Mouse (Mus musculus): ENCODE measurements around the gene Ddx19b. TPM values are rescaled to one million over a fixed set of nuclear protein-coding genes. Genes with fewer than 3 reads are reported as not detected.

Ddx19b gene
- polyA plus RNA-seq, 1 experiment: not detected

- under 1% methylated on average over 14 of the region's 14 CpGs for WGBS
- Histone ChIP-seq H3K4me3 (ENCODE audit: insufficient read depth, low read depth, low read length) (peak overlapping the region; percentile 79), H3K4me1 (ENCODE audit: control insufficient read depth, insufficient read depth, low read length) (peaks cover 12% of the 10 kb centered on the region), H3K27ac (ENCODE audit: insufficient read depth, low read depth, low read length) (no peak overlapping the region)
- no peak for TF ChIP-seq POLR2A (IDR thresholded peaks at IDR 0.05; ENCODE audit: insufficient read depth, low read depth, low read length)
- TF ChIP-seq CTCF (IDR thresholded peaks at IDR 0.05; ENCODE audit: insufficient read depth, low read depth, low read length): no peak
Observed at GRCm38 (mm10) chr8:111061688-111062071, 30.1 kb upstream of the Ddx19b start.

- Histone ChIP-seq H3K4me3 (ENCODE audit: insufficient read depth, low read depth, low read length) (no peak overlapping the region), H3K4me1 (ENCODE audit: control insufficient read depth, insufficient read depth, low read length) (peaks cover 12% of the 10 kb centered on the region), H3K27ac (ENCODE audit: insufficient read depth, low read depth, low read length) (no peak overlapping the region)
- 78% methylated on average over 2 of the region's 2 CpGs for WGBS
- TF ChIP-seq CTCF (IDR thresholded peaks at IDR 0.05; ENCODE audit: insufficient read depth, low read depth, low read length) (no peak), POLR2A (IDR thresholded peaks at IDR 0.05; ENCODE audit: insufficient read depth, low read depth, low read length) (no peak)
Observed at GRCm38 (mm10) chr8:111058946-111059572, 27.5 kb upstream of the Ddx19b start.

GRCm38 (mm10) chr8:111056691-111057293 is 25.2 kb upstream of the Ddx19b start:
- under 1% methylated on average over 63 of the region's 63 CpGs for WGBS
- Histone ChIP-seq H3K4me3 (ENCODE audit: insufficient read depth, low read depth, low read length) (peak overlapping the region; percentile 76), H3K27ac (ENCODE audit: insufficient read depth, low read depth, low read length) (no peak overlapping the region), H3K4me1 (ENCODE audit: control insufficient read depth, insufficient read depth, low read length) (peaks cover 11% of the 10 kb centered on the region)
- TF ChIP-seq CTCF (IDR thresholded peaks at IDR 0.05; ENCODE audit: insufficient read depth, low read depth, low read length) (no peak), POLR2A (IDR thresholded peaks at IDR 0.05; ENCODE audit: insufficient read depth, low read depth, low read length) (no peak; the same call in 1 of the 2 replicates)

GRCm38 (mm10) chr8:111056158-111056663 is 24.7 kb upstream of the Ddx19b start, which contains the start of gene Exosc6:
Gene Exosc6, plus strand, starts transcription at chr8:111056339.
- TF ChIP-seq CTCF (IDR thresholded peaks at IDR 0.05; ENCODE audit: insufficient read depth, low read depth, low read length): peak; percentile 82
- TF ChIP-seq POLR2A (IDR thresholded peaks at IDR 0.05; ENCODE audit: insufficient read depth, low read depth, low read length): peak; percentile 44; the same call in 1 of the 2 replicates
- under 1% methylated on average over 67 of the region's 68 CpGs for WGBS
- H3K4me1 ChIP-seq (ENCODE audit: control insufficient read depth, insufficient read depth, low read length): peaks cover 9% of the 10 kb centered on the region
- no peak within 1 kb of the TSS for H3K27ac ChIP-seq (ENCODE audit: insufficient read depth, low read depth, low read length)
- H3K4me3 ChIP-seq (ENCODE audit: insufficient read depth, low read depth, low read length): peak within 1 kb of the TSS; percentile 76

- 66% methylated on average over 2 of the region's 2 CpGs for WGBS
- no peak for TF ChIP-seq POLR2A (IDR thresholded peaks at IDR 0.05; ENCODE audit: insufficient read depth, low read depth, low read length)
- no peak for TF ChIP-seq CTCF (IDR thresholded peaks at IDR 0.05; ENCODE audit: insufficient read depth, low read depth, low read length)
- H3K4me3 ChIP-seq (ENCODE audit: insufficient read depth, low read depth, low read length): no peak overlapping the region
- no peak overlapping the region for H3K27ac ChIP-seq (ENCODE audit: insufficient read depth, low read depth, low read length)
- H3K4me1 ChIP-seq (ENCODE audit: control insufficient read depth, insufficient read depth, low read length): peaks cover 5% of the 10 kb centered on the region
Observed at GRCm38 (mm10) chr8:111055661-111056060, 24.1 kb upstream of the Ddx19b start.

- 84% methylated on average over 17 of the region's 17 CpGs for WGBS
- no peak for TF ChIP-seq POLR2A (IDR thresholded peaks at IDR 0.05; ENCODE audit: insufficient read depth, low read depth, low read length)
- no peak for TF ChIP-seq CTCF (IDR thresholded peaks at IDR 0.05; ENCODE audit: insufficient read depth, low read depth, low read length)
- no peak overlapping the region for H3K4me3 ChIP-seq (ENCODE audit: insufficient read depth, low read depth, low read length)
Observed at GRCm38 (mm10) chr8:111055031-111055634, 23.6 kb upstream of the Ddx19b start.

GRCm38 (mm10) chr8:111053827-111054518 is 22.4 kb upstream of the Ddx19b start:
- Histone ChIP-seq H3K4me3 (ENCODE audit: insufficient read depth, low read depth, low read length) (no peak overlapping the region), H3K4me1 (ENCODE audit: control insufficient read depth, insufficient read depth, low read length) (peaks cover 5% of the 10 kb centered on the region), H3K27ac (ENCODE audit: insufficient read depth, low read depth, low read length) (no peak overlapping the region)
- TF ChIP-seq POLR2A (IDR thresholded peaks at IDR 0.05; ENCODE audit: insufficient read depth, low read depth, low read length) (no peak), CTCF (IDR thresholded peaks at IDR 0.05; ENCODE audit: insufficient read depth, low read depth, low read length) (no peak)
- WGBS: 78% methylated on average over 12 of the region's 12 CpGs

More at GRCm38 (mm10) chr8:111055031-111055634, 23.6 kb upstream of the Ddx19b start:
- Histone ChIP-seq H3K27ac (ENCODE audit: insufficient read depth, low read depth, low read length) (no peak overlapping the region), H3K4me1 (ENCODE audit: control insufficient read depth, insufficient read depth, low read length) (peaks cover 5% of the 10 kb centered on the region)

- Histone ChIP-seq H3K4me1 (ENCODE audit: control insufficient read depth, insufficient read depth, low read length) (no peaks in the 10 kb centered on the region), H3K4me3 (ENCODE audit: insufficient read depth, low read depth, low read length) (no peak overlapping the region), H3K27ac (ENCODE audit: insufficient read depth, low read depth, low read length) (no peak overlapping the region)
- WGBS: 94% methylated on average over 7 of the region's 7 CpGs
- TF ChIP-seq POLR2A (IDR thresholded peaks at IDR 0.05; ENCODE audit: insufficient read depth, low read depth, low read length) (no peak), CTCF (IDR thresholded peaks at IDR 0.05; ENCODE audit: insufficient read depth, low read depth, low read length) (no peak)
Observed at GRCm38 (mm10) chr8:111049106-111049505, 17.6 kb upstream of the Ddx19b start.
